Comparison of ENCODE assay signal across 1 mouse cellular context in the genomic region with DNA sequence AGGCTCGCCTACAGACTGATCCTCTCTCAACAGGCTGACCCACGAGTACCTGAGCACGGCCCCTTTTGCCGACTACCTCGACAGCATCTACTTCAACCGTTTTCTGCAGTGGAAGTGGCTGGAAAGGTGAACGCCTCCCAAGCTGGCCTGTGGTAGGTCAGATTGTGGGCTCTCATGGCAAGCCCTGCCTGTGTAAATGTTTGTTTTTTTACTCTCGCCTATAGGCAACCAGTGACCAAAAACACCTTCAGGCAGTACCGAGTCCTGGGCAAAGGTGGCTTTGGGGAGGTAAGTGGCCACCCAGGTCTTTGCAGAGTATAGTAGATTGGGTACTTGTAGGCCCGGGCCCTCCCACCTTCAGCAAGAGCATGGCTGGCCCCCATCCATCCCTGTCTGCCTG.
TF ChIP-seq lines count a peak whose summit lies in the region.

No protein-coding gene starts in this region.

TF ChIP-seq in C2C12, 6 proteins besides CTCF, POLR2A, EP300 and RAD21:
- TF ChIP-seq MYOD1 (IDR thresholded peaks at IDR 0.05; ENCODE audit: control insufficient read depth, insufficient read length, low read depth) (no peak), MAX (IDR thresholded peaks at IDR 0.05) (no peak), MYOG (IDR thresholded peaks at IDR 0.05; ENCODE audit: control insufficient read depth, extremely low read depth, insufficient read length) (no peak), USF1 (IDR thresholded peaks at IDR 0.05; ENCODE audit: low read depth) (no peak), CEBPB (IDR thresholded peaks at IDR 0.05; ENCODE audit: low read depth) (no peak), FOSL1 (IDR thresholded peaks at IDR 0.05; ENCODE audit: insufficient read depth, low read length, poor library complexity, severe bottlenecking) (no peak)
